Mouse (Mus musculus): ENCODE results near the gene Itga8. TPM values are rescaled to one million over a fixed set of nuclear protein-coding genes. Genes with fewer than 3 reads are reported as not detected.

The Itga8 gene
- not detected in 2 replicates for total RNA-seq (2014; fragmentation: Nextera tagmentation)
- 0.76 TPM in 1 of 2 replicates, not detected in the other for total RNA-seq (2017)

DNA sequence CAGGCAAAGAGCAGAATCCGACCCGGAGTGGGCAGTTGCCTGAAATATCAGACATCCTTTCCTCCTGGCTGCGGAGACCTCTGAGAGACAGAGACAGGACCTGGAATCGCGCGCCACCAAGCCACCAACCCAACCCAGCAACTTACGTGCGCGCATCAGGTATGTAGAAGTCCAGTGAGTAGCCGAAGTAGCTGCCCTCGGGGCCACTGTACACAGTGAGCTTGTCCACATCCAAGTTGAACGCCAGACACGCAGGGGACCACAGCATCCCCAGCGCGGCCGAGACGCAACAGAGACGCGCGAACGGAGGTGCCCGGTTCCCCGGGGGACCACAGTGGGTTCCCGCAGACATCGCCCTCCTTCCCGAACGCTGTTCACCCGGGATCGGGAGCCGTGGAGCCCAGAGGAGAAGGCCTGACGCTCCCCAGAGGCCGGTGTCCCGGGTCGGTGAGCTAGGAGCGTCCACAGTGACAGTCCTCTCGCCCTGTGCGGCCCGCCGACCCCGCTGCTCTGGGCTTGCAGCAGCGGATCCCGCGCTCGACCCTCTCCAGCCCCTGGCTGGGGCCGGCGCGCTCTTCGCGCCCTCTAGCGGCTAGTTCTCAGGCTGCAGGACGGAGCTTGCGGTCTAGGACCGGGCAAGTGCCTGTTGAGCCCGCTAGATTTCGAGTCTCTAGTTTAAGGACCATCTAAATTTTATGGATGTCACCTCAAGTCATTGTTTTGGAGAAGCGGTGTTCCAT, at the start of gene Itga8:
Gene Itga8, minus strand, starts transcription at position 492 of the 740 bp plus-strand sequence.
- peak; percentile 94 for ATAC-seq (replicated peaks; ENCODE audit: low FRiP score, low TSS enrichment, poor library complexity, severe bottlenecking)

DNA sequence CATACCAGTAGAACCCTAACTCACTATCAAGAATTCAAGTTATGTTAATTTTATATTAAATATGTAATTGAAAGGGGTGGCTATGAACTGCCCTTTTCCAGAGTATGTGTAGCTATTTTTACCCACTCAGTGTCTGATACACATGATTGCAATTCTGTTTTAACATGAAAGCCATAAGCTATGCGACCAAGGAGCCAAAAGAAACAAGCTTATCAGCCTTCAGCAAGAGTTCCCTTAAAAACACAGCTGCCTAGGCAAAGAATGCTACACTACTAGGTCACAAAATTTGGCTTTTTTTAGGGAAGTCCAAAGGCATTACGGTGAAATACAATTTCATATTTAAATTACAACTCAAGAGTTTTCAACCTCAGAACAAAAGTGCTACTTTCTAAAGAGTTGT, 47.2 kb upstream of the Itga8 start:
- ATAC-seq (replicated peaks; ENCODE audit: low FRiP score, low TSS enrichment, poor library complexity, severe bottlenecking), result no peak

DNA sequence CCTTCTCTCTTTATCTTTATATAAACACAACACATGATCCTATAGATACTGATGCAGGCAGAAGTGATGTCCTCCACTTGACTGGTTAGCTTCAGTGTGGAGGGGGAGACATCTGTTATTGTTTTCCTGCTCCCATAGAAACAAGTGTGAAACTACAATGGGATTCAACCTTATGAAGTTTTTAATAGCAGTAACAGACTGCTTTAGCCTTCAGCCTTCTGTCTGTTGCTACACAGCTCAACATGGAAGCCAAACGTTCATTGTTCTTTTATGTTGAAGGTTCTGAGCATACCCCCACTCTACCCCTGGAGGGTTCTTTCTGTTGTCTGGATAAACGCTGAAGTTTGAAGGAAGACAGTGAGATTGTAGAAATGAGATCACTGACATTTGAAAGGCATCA, 30.2 kb upstream of the Itga8 start:
- no peak for ATAC-seq (replicated peaks; ENCODE audit: low FRiP score, low TSS enrichment, poor library complexity, severe bottlenecking)

- no peak for ATAC-seq (replicated peaks; ENCODE audit: low FRiP score, low TSS enrichment, poor library complexity, severe bottlenecking)
Observed at GRCm38 (mm10) chr2:12329620-12330019, 27.9 kb upstream of the Itga8 start.

DNA sequence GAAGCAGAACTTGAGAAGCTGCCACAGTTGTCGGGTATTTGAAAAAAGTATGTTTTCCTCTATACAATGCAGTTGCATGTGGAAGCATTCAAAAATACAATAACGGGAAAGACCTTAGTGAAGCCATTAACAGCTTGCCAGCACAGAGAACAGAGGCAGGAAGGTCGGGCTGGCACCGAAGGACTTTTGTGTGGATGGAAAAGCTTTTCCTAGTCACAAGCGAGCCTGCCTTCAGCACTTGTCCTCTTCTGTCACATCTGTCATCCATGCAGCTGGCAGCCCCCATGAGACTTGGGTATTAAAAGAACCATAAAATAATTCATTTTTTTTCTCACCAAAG, 27.3 kb upstream of the Itga8 start:
- ATAC-seq (replicated peaks; ENCODE audit: low FRiP score, low TSS enrichment, poor library complexity, severe bottlenecking), result no peak

GRCm38 (mm10) chr2:12328355-12329067, 26.8 kb upstream of the Itga8 start:
- no peak for ATAC-seq (replicated peaks; ENCODE audit: low FRiP score, low TSS enrichment, poor library complexity, severe bottlenecking)

DNA sequence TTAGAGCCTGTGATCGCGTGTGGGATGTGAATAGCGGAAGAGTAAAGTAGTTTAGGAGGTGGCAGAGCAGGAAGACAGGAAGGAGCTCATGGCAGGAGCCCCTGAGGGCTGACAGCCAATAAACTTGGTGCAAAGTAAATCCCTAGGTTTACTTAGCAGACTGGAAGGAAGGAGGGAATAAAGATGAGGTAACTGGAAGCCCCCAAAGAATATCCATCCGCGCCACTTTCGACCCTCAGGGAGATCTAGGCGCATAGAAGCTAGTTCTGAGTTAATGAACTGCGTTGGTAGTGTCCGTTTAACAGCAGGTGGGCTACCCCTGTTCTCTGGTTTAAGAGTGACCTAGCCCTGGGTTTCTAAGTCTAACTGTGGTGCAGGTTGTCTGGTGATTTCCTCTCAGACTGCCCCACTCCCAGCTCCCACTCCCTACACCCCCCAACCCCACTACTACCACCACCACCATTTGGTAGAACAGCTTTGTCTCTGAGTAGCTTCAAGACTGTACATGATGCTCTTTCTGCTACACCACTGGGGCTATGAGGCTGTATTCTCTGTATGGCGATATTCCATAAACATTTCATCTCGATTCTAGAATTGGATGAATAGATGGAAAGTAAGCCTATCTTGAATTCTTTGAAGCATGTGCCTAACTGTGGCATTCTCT, 26.1 kb upstream of the Itga8 start:
- ATAC-seq (replicated peaks; ENCODE audit: low FRiP score, low TSS enrichment, poor library complexity, severe bottlenecking), result no peak

GRCm38 (mm10) chr2:12327216-12327615, 25.5 kb upstream of the Itga8 start:
- ATAC-seq (replicated peaks; ENCODE audit: low FRiP score, low TSS enrichment, poor library complexity, severe bottlenecking), result peak; percentile 96

- no peak for ATAC-seq (replicated peaks; ENCODE audit: low FRiP score, low TSS enrichment, poor library complexity, severe bottlenecking)
Observed at GRCm38 (mm10) chr2:12325868-12326267, 24.1 kb upstream of the Itga8 start.

- ATAC-seq (replicated peaks; ENCODE audit: low FRiP score, low TSS enrichment, poor library complexity, severe bottlenecking), result no peak
Observed at GRCm38 (mm10) chr2:12325417-12325816, 23.7 kb upstream of the Itga8 start.

DNA sequence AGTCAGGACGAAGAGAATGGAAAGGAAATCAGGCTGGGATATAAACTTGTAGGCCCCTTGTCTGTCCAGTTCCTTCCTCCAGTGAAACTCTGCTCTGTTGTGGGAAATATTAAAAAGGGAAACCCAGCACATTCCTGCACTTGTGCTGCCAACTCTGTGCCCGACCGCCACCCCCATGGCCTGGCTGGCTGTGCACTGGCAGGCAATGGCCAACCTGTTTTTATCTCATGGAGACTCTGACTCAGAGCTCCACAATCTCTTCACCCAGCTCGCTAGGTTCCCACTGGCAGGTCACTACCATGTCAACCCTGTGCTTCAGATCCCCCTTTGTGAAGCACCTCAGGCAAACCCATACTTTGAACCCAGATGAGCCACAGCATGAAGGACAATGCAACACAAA, 19.2 kb upstream of the Itga8 start:
- no peak for ATAC-seq (replicated peaks; ENCODE audit: low FRiP score, low TSS enrichment, poor library complexity, severe bottlenecking)

- no peak for ATAC-seq (replicated peaks; ENCODE audit: low FRiP score, low TSS enrichment, poor library complexity, severe bottlenecking)
Observed at GRCm38 (mm10) chr2:12318715-12319114, 17.0 kb upstream of the Itga8 start.

DNA sequence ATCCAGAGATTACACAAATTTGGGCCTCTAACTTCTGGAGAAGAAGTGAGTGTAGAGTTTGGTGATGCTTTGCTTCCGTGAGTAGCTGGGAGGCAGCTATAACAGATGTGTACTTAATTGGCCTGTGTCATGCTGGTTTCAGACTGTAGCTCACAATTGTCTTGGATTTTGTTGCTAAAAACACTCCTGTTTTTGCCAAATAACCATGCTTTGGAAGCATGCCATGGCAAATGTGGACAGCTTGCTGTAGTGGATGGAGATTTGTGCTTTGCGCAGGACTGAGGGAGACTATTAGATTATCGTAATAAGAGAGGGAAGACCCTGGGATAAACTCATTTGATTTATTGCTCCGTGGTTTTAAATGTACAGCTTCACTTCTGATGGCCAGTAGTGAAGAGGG, 16.3 kb upstream of the Itga8 start:
- no peak for ATAC-seq (replicated peaks; ENCODE audit: low FRiP score, low TSS enrichment, poor library complexity, severe bottlenecking)

DNA sequence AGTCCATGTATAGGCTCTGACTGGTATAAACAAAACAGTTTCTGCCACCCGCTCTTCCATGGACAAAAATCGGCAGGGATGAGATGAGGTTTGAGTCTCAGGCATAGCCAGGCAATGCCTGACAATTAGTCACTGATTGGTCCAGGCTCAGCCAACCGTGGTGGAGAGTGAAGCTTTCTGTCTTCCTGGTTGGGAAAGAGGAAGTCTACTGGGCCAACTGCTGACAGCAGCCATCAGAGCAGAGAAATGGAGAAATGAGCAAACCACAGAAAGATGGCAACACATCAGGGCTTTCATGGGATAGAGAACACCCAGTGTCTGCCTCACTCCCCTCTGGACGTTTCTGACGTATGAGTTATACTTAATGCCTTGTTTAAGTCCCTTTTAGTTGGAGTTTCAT, 15.6 kb upstream of the Itga8 start:
- no peak for ATAC-seq (replicated peaks; ENCODE audit: low FRiP score, low TSS enrichment, poor library complexity, severe bottlenecking)

- ATAC-seq (replicated peaks; ENCODE audit: low FRiP score, low TSS enrichment, poor library complexity, severe bottlenecking), result no peak
Observed at GRCm38 (mm10) chr2:12316361-12316760, 14.6 kb upstream of the Itga8 start.

DNA sequence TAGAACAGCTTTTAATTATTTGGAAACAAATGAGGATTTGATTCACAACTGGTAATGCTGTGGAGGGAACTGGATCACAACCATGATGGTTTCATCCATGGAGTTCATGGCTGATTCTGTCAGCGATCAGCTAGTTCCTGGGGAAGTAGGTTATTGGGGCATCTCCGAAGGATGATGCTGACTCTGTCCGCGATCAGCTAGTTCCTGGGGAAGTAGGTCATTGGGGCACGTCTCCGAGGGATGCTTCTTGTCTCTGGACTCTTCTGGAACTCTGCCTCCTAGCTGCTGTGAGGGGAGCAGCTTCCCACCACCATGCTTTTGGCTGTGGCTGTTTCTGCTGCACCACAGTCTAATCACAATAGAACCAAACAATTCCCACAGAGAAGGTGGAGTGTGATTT, 12.3 kb upstream of the Itga8 start:
- ATAC-seq (replicated peaks; ENCODE audit: low FRiP score, low TSS enrichment, poor library complexity, severe bottlenecking), result no peak

- no peak for ATAC-seq (replicated peaks; ENCODE audit: low FRiP score, low TSS enrichment, poor library complexity, severe bottlenecking)
Observed at GRCm38 (mm10) chr2:12308466-12308865, 6.7 kb upstream of the Itga8 start.

DNA sequence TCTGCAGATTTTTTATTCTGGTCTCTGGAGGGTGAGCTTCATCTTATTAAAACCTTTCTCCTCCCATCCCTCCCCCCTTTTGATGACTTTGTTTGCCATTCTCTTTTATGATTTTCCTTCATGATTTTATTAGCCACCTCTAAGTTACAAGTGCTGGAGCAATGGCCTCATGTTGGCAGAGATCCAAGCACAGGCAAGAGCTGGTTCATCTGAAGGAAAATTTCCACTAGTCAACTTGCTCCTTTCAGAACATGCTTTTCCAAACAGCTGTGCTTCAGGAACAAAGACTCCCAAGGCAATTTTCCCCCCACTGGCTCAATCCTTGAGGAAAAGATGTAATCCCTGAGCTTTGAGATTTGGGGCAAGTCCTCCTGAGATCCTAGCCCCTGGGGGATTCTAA, 5.6 kb upstream of the Itga8 start:
- no peak for ATAC-seq (replicated peaks; ENCODE audit: low FRiP score, low TSS enrichment, poor library complexity, severe bottlenecking)

GRCm38 (mm10) chr2:12305064-12305650, 3.4 kb upstream of the Itga8 start:
- ATAC-seq (replicated peaks; ENCODE audit: low FRiP score, low TSS enrichment, poor library complexity, severe bottlenecking), result no peak
